Mouse (Mus musculus): ENCODE data around the gene Fam136a. TPM values are rescaled to one million over a fixed set of nuclear protein-coding genes. Genes with fewer than 3 reads are reported as not detected.
A peak's percentile ranks its signal among the peaks of the same experiment; 100 is the strongest.

Fam136a gene
- total and polyA plus RNA-seq, 3 experiments: 152 to 339 (median 160) TPM

- Histone ChIP-seq H3K9ac (ENCODE audit: insufficient read depth, low read depth) (no peak overlapping the region), H3K36me3 (replicated peaks in 1 of 2; ENCODE audit: control insufficient read depth in 1 of 2, insufficient read depth in 1 of 2, low read length in 1 of 2) (no peaks in the 10 kb centered on the region), H3K9me3 (replicated peaks; ENCODE audit: low read length) (peaks cover 6% of the 10 kb centered on the region), H3K4me2 (ENCODE audit: insufficient read depth, low read depth, poor library complexity, severe bottlenecking) (no peak overlapping the region), H3K79me2 (replicated peaks; ENCODE audit: control insufficient read depth, extremely low read depth, insufficient read depth, poor library complexity, severe bottlenecking) (peaks cover 7% of the 10 kb centered on the region), H3K4me3 (replicated peaks in 1 of 3; ENCODE audit: low read depth in 2 of 3, low read length in 2 of 3, poor library complexity in 1 of 3) (no peak overlapping the region), H3K4me1 (ENCODE audit: control insufficient read depth in 1 of 2, insufficient read depth in 2 of 2) (peaks cover 0 to 5% of the 10 kb centered on the region in 2 experiments; a peak in 1 of 4 replicates), H3K27me3 (replicated peaks) (peaks cover 68% of the 10 kb centered on the region), H3K27ac (ENCODE audit: insufficient read depth, low read depth) (no peak overlapping the region)
- dilution Hi-C loops (cut with MboI; ENCODE audit: extremely low pct_ligation_motif_present, extremely low pct_unique_long_range_greater_than_20kb, low sequenced_read_pairs) (no loop called here), in situ Hi-C loops (cut with MboI; ENCODE audit: low pct_ligation_motif_present, low pct_unique_long_range_greater_than_20kb, low sequenced_read_pairs) (loop anchor here (5.0 to 25.0 kb wide), 2 partner anchors 234 to 349 kb away; partner anchors contain the start of gene Figla)
- no peak for DNase-seq (ENCODE audit: extremely low read depth)
- TF ChIP-seq MAZ (IDR thresholded peaks at IDR 0.05; ENCODE audit: low read depth, low read length): no peak
- peak in 1 of 2 experiments; percentile 25; a peak in 1 of 4 replicates for TF ChIP-seq CTCF (conservative IDR thresholded peaks at IDR 0.05 in 1 of 2, IDR thresholded peaks at IDR 0.05 in 1 of 2; ENCODE audit: low read depth in 2 of 2, low read length in 2 of 2)
- no peak for TF ChIP-seq IRF4 (IDR thresholded peaks at IDR 0.05; ENCODE audit: low read depth, low read length)
- no peak for TF ChIP-seq RAD21 (IDR thresholded peaks at IDR 0.05; ENCODE audit: low read depth, low read length)
These were observed 4.1 kb upstream of the Fam136a start for GRCm38 (mm10) chr6:86361373-86361772.

- peak; percentile 80 for DNase-seq (ENCODE audit: extremely low read depth)
- Histone ChIP-seq H3K79me2 (replicated peaks; ENCODE audit: control insufficient read depth, extremely low read depth, insufficient read depth, poor library complexity, severe bottlenecking) (peaks cover 18% of the 10 kb centered on the region), H3K4me2 (ENCODE audit: insufficient read depth, low read depth, poor library complexity, severe bottlenecking) (peak overlapping the region; percentile 98), H3K36me3 (replicated peaks in 1 of 2; ENCODE audit: control insufficient read depth in 1 of 2, insufficient read depth in 1 of 2, low read length in 1 of 2) (peaks cover 9 to 24% of the 10 kb centered on the region in 2 experiments), H3K27me3 (replicated peaks) (peaks cover 38% of the 10 kb centered on the region), H3K4me3 (replicated peaks in 1 of 3; ENCODE audit: low read depth in 2 of 3, low read length in 2 of 3, poor library complexity in 1 of 3) (peak overlapping the region; percentile 37 to 92 (median 71)), H3K9me3 (replicated peaks; ENCODE audit: low read length) (peaks cover 6% of the 10 kb centered on the region), H3K4me1 (ENCODE audit: control insufficient read depth in 1 of 2, insufficient read depth in 2 of 2) (peaks cover 0 to 16% of the 10 kb centered on the region in 2 experiments; a peak in 3 of 4 replicates), H3K9ac (ENCODE audit: insufficient read depth, low read depth) (peak overlapping the region; percentile 72), H3K27ac (ENCODE audit: insufficient read depth, low read depth) (0 out of 2 replicates have a peak overlapping the region, but pooled peaks have one; percentile 8)
- in situ Hi-C loops (cut with MboI; ENCODE audit: low pct_ligation_motif_present, low pct_unique_long_range_greater_than_20kb, low sequenced_read_pairs): loop anchor here (5.0 to 25.0 kb wide), 3 partner anchors 38 to 352 kb away; partner anchors contain the start of genes Figla and Tia1
- peak; percentile 91 for TF ChIP-seq ZNF384 (IDR thresholded peaks at IDR 0.05; ENCODE audit: low read depth, low read length)
- TF ChIP-seq MYC (IDR thresholded peaks at IDR 0.05; ENCODE audit: low read depth, low read length): peak; percentile 18; the same call in 1 of the 2 replicates
- no peak for TF ChIP-seq USF2 (conservative IDR thresholded peaks at IDR 0.05; ENCODE audit: low read depth, low read length)
- TF ChIP-seq ZC3H11A (IDR thresholded peaks at IDR 0.05; ENCODE audit: low read depth, low read length): peak; percentile 12; the same call in 1 of the 2 replicates
- TF ChIP-seq MXI1 (IDR thresholded peaks at IDR 0.05; ENCODE audit: low read depth, low read length): peak; percentile 45
- TF ChIP-seq JUN (IDR thresholded peaks at IDR 0.05; ENCODE audit: insufficient read depth, low read depth, low read length): no peak
- peak; percentile 95 for TF ChIP-seq RAD21 (IDR thresholded peaks at IDR 0.05; ENCODE audit: low read depth, low read length)
- peak; percentile 75 for TF ChIP-seq SMC3 (IDR thresholded peaks at IDR 0.05; ENCODE audit: low read depth, low read length)
- TF ChIP-seq CTCF (conservative IDR thresholded peaks at IDR 0.05 in 1 of 2, IDR thresholded peaks at IDR 0.05 in 1 of 2; ENCODE audit: low read depth in 2 of 2, low read length in 2 of 2): peak; percentile 90 to 97
- TF ChIP-seq MEF2A (IDR thresholded peaks at IDR 0.05; ENCODE audit: borderline replicate concordance, low read depth, low read length): no peak
- dilution Hi-C loops (cut with MboI; ENCODE audit: extremely low pct_ligation_motif_present, extremely low pct_unique_long_range_greater_than_20kb, low sequenced_read_pairs): no loop called here
These were observed 854 bp upstream of the Fam136a start for GRCm38 (mm10) chr6:86364442-86365141.

All from CH12.LX (cell line).